Mouse (Mus musculus): ENCODE measurements at regions not wholly inside any gene's neighbourhood (a gene's known extent, or its start where the extent isn't known, plus 50 kb on each side); places are given as distances from the start of the nearest gene placed in this dataset.

DNA sequence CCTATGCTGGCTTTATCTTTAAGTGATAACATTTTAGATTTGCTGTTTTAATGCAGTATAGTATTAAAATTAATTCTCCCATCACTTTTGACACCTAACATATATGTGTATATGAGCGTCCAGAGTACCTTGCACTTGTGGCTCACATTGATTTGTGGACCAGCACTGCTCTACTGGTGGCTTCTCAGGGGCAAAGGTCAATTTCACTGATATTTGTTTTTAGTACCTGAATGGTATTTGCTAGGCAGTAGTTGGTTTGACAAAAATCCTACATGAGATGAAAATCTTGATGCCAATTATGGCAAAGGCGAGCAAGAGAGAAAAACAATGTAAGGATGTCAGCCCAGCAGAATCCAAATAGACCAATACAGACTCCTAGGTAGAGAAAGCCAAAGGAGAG lies 177.3 kb upstream of the Pum3 start:
- TF ChIP-seq CTCF (IDR thresholded peaks at IDR 0.05; ENCODE audit: insufficient read depth, low read length): no peak
- TF ChIP-seq POLR2A (IDR thresholded peaks at IDR 0.05; ENCODE audit: borderline replicate concordance, extremely low read depth, low read depth, low read length): no peak
